ENCODE assay signal across 8 mouse cellular contexts in the genomic region with DNA sequence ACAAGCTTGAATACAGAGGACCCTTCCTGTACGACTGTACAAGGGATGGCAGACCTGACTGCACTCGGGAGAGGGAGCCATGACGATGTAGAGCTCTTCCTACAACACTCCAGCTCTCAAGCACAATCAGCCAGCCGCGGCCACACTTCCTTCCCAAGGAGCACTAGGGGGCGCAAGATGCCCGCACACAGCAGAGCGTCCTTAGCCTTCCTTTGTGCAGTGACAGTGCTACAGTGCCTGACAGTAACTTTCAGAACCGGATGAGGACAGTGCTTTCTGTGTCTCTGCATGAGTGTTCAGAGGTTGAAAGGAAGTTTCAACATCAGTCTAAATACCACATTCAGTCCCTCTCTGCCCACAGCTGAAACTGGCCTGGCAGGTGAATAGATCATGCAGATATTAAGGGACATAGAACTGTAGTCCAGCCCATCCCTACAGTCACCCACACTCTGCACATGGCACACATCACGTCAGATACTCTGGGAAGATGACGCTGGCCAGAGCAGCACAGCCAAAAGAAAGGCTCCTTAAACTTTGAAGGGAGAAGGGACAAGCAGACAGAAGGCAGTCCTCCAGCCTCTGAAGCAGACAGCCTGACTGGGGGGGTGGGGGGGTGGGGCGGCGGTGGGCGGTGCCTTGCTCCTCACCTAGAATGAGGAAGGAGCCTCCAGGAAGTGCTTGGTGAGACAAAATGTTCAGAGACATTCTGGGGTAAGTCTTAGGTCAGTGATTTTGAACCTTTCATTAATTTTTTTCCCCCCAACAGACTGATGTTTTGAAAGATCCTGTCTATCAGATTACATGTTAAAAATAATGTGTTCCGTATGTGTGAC. TPM values are rescaled to one million over a fixed set of nuclear protein-coding genes. Genes with fewer than 3 reads are reported as not detected.
DNase-seq lines count a peak whose midpoint lies in the region; ATAC-seq lines count a peak whose summit lies in the region.

No protein-coding gene starts in this region.

- H3K36me3 ChIP-seq in intestine, embryonic 14.5 days (ENCODE audit: control insufficient read depth, insufficient read depth, low read length): peaks cover 21% of the 10 kb centered on the region
- peaks cover 58% of the 10 kb centered on the region for H3K36me3 ChIP-seq in megakaryocyte, embryonic 14.5 days (replicated peaks; ENCODE audit: low read length)

- H3K4me3 ChIP-seq in intestine, embryonic 14.5 days (ENCODE audit: low read depth, low read length): no peak overlapping the region
- H3K4me3 ChIP-seq in megakaryocyte, embryonic 14.5 days (replicated peaks): peak overlapping the region; percentile 31

- H3K9me3 ChIP-seq in intestine, embryonic 14.5 days (ENCODE audit: control insufficient read depth, low read length): no peaks in the 10 kb centered on the region
- no peaks in the 10 kb centered on the region for H3K9me3 ChIP-seq in megakaryocyte, embryonic 14.5 days

- H3K4me1 ChIP-seq in intestine, embryonic 14.5 days (replicated peaks; ENCODE audit: control insufficient read depth, insufficient read depth, low read length): 0 out of 2 replicates have a peak, but pooled peaks cover 5% of the 10 kb centered on the region
- peaks cover 14% of the 10 kb centered on the region for H3K4me1 ChIP-seq in megakaryocyte, embryonic 14.5 days

- ATAC-seq in intestine, embryonic 14.5 days (replicated peaks; ENCODE audit: low FRiP score, low TSS enrichment, low read depth): peak; percentile 68; the same call in 1 of the 2 replicates

- H3K27ac ChIP-seq in intestine, embryonic 14.5 days (ENCODE audit: low read depth): no peak overlapping the region

- H3K27me3 ChIP-seq in intestine, embryonic 14.5 days (replicated peaks; ENCODE audit: control insufficient read depth, insufficient read depth, low read length): no peaks in the 10 kb centered on the region
- H3K27me3 ChIP-seq in megakaryocyte, embryonic 14.5 days (replicated peaks): no peaks in the 10 kb centered on the region

- DNase-seq in T-cell, adult 2 months (ENCODE audit: low spot score): peak; percentile 86
- DNase-seq in cerebellum, postnatal 36 days: peak; percentile 75 to 81
- peak; percentile 76 to 78 for DNase-seq in gastrocnemius, adult 8-10 months (ENCODE audit: low spot score in 2 of 2)
- peak; percentile 79 for DNase-seq in intestine, embryonic 14.5 days (ENCODE audit: low spot score)
- peak; percentile 63 to 91 for DNase-seq in left cerebral cortex, adult 9 months (ENCODE audit: low spot score in 2 of 2)
- DNase-seq in right cerebral cortex, adult 2 months (ENCODE audit: low spot score in 2 of 2): peak; percentile 82 to 83
- peak; percentile 63 for DNase-seq in urinary bladder, adult 2 months (ENCODE audit: low spot score)

- no peak overlapping the region for H3K4me2 ChIP-seq in intestine, embryonic 14.5 days (ENCODE audit: low read length)

- WGBS in intestine, embryonic 14.5 days: 33% methylated on average over 15 of the region's 15 CpGs

- no peak overlapping the region for H3K9ac ChIP-seq in intestine, embryonic 14.5 days (ENCODE audit: low read length)

RNA-seq across cellular contexts. Expression of gene Tulp1, which starts 42.6 kb away (rescaled TPM):
- not detected for total RNA-seq in gastrocnemius, adult 8-10 months (2022)
- 3.7 and 4.0 TPM in 2 replicates for polyA plus RNA-seq in intestine, embryonic 14.5 days (2014; fragmentation: Nextera tagmentation; extraction: Ambion mirVana)
- 2.7 TPM in 1 of 2 replicates, not detected in the other for polyA plus RNA-seq in megakaryocyte, embryonic 14.5 days (2012; ENCODE audit: insufficient read depth, low replicate concordance)
- polyA plus RNA-seq in urinary bladder, adult 2 months (2012; rRNA removed): 0.65 and 0.84 TPM in 2 replicates

RNA-seq across cellular contexts. Expression of gene Tead3, which starts 57.0 kb away (rescaled TPM):
- total RNA-seq in gastrocnemius, adult 8-10 months (2022): 1 to 10 TPM; 3.2 to 5.7 (median 4.5) TPM
- polyA plus RNA-seq in intestine, embryonic 14.5 days (2014; fragmentation: Nextera tagmentation; extraction: Ambion mirVana): 12.0 and 13.3 TPM in 2 replicates
- polyA plus RNA-seq in megakaryocyte, embryonic 14.5 days (2012; ENCODE audit: insufficient read depth, low replicate concordance): 0.26 TPM in 1 of 2 replicates, not detected in the other
- 41.6 and 64.2 TPM in 2 replicates for polyA plus RNA-seq in urinary bladder, adult 2 months (2012; rRNA removed)
